Mouse (Mus musculus): ENCODE measurements around the gene App. TPM values are rescaled to one million over a fixed set of nuclear protein-coding genes. Genes with fewer than 3 reads are reported as not detected.
A peak's percentile ranks its signal among the peaks of the same experiment; 100 is the strongest.

Gene App
- polyA plus RNA-seq (2012; ENCODE audit: insufficient read depth, low replicate concordance): 2.5 and 8.9 TPM in 2 replicates

- Histone ChIP-seq H3K4me3 (replicated peaks) (peak within 1 kb of the TSS; percentile 95), H3K4me1 (peaks cover 17% of the 10 kb centered on the region), H3K36me3 (replicated peaks; ENCODE audit: low read length) (no peaks in the 10 kb centered on the region), H3K27me3 (replicated peaks) (peaks cover 35% of the 10 kb centered on the region), H3K9me3 (peaks cover 7% of the 10 kb centered on the region; the same call in 1 of the 2 replicates)
- TF ChIP-seq GATA1 (IDR thresholded peaks at IDR 0.05; ENCODE audit: borderline replicate concordance, low read length) (no peak), FLI1 (IDR thresholded peaks at IDR 0.05; ENCODE audit: low read length) (no peak)
These were observed at the start of gene App for GRCm38 (mm10) chr16:85173373-85174081. Gene App, minus strand, starts transcription at chr16:85173766.

- TF ChIP-seq GATA1 (IDR thresholded peaks at IDR 0.05; ENCODE audit: borderline replicate concordance, low read length): no peak
- TF ChIP-seq FLI1 (IDR thresholded peaks at IDR 0.05; ENCODE audit: low read length): no peak
- peaks cover 5% of the 10 kb centered on the region; the same call in 1 of the 2 replicates for H3K9me3 ChIP-seq
- no peaks in the 10 kb centered on the region for H3K36me3 ChIP-seq (replicated peaks; ENCODE audit: low read length)
- H3K4me1 ChIP-seq: no peaks in the 10 kb centered on the region
- H3K4me3 ChIP-seq (replicated peaks): no peak overlapping the region
- no peaks in the 10 kb centered on the region for H3K27me3 ChIP-seq (replicated peaks)
These were observed 42.3 kb upstream of the App start for GRCm38 (mm10) chr16:85215846-85216245.

- no peak overlapping the region for H3K4me3 ChIP-seq (replicated peaks)
- H3K9me3 ChIP-seq: peaks cover 5% of the 10 kb centered on the region; the same call in 1 of the 2 replicates
- TF ChIP-seq GATA1 (IDR thresholded peaks at IDR 0.05; ENCODE audit: borderline replicate concordance, low read length) (no peak), FLI1 (IDR thresholded peaks at IDR 0.05; ENCODE audit: low read length) (no peak)
- H3K4me1 ChIP-seq: no peaks in the 10 kb centered on the region
- no peaks in the 10 kb centered on the region for H3K27me3 ChIP-seq (replicated peaks)
- H3K36me3 ChIP-seq (replicated peaks; ENCODE audit: low read length): no peaks in the 10 kb centered on the region
These were observed 41.6 kb upstream of the App start for GRCm38 (mm10) chr16:85215173-85215572.

- Histone ChIP-seq H3K36me3 (replicated peaks; ENCODE audit: low read length) (no peaks in the 10 kb centered on the region), H3K9me3 (peaks cover 4% of the 10 kb centered on the region; the same call in 1 of the 2 replicates), H3K27me3 (replicated peaks) (no peaks in the 10 kb centered on the region), H3K4me1 (no peaks in the 10 kb centered on the region), H3K4me3 (replicated peaks) (no peak overlapping the region)
- no peak for TF ChIP-seq GATA1 (IDR thresholded peaks at IDR 0.05; ENCODE audit: borderline replicate concordance, low read length)
- TF ChIP-seq FLI1 (IDR thresholded peaks at IDR 0.05; ENCODE audit: low read length): no peak
These were observed 22.1 kb upstream of the App start for GRCm38 (mm10) chr16:85195622-85196021.

GRCm38 (mm10) chr16:85195167-85195566, 21.6 kb upstream of the App start:
- Histone ChIP-seq H3K4me1 (no peaks in the 10 kb centered on the region), H3K27me3 (replicated peaks) (no peaks in the 10 kb centered on the region), H3K4me3 (replicated peaks) (no peak overlapping the region), H3K36me3 (replicated peaks; ENCODE audit: low read length) (no peaks in the 10 kb centered on the region), H3K9me3 (peaks cover 4% of the 10 kb centered on the region; the same call in 1 of the 2 replicates)
- no peak for TF ChIP-seq FLI1 (IDR thresholded peaks at IDR 0.05; ENCODE audit: low read length)
- no peak for TF ChIP-seq GATA1 (IDR thresholded peaks at IDR 0.05; ENCODE audit: borderline replicate concordance, low read length)

- Histone ChIP-seq H3K36me3 (replicated peaks; ENCODE audit: low read length) (no peaks in the 10 kb centered on the region), H3K9me3 (no peaks in the 10 kb centered on the region), H3K4me1 (no peaks in the 10 kb centered on the region), H3K27me3 (replicated peaks) (no peaks in the 10 kb centered on the region), H3K4me3 (replicated peaks) (no peak overlapping the region)
- TF ChIP-seq FLI1 (IDR thresholded peaks at IDR 0.05; ENCODE audit: low read length) (no peak), GATA1 (IDR thresholded peaks at IDR 0.05; ENCODE audit: borderline replicate concordance, low read length) (no peak)
These were observed 7.9 kb upstream of the App start for GRCm38 (mm10) chr16:85181502-85181901.

GRCm38 (mm10) chr16:85180710-85181109, 7.1 kb upstream of the App start:
- TF ChIP-seq FLI1 (IDR thresholded peaks at IDR 0.05; ENCODE audit: low read length) (no peak), GATA1 (IDR thresholded peaks at IDR 0.05; ENCODE audit: borderline replicate concordance, low read length) (no peak)
- Histone ChIP-seq H3K27me3 (replicated peaks) (no peaks in the 10 kb centered on the region), H3K9me3 (no peaks in the 10 kb centered on the region), H3K4me3 (replicated peaks) (no peak overlapping the region), H3K36me3 (replicated peaks; ENCODE audit: low read length) (no peaks in the 10 kb centered on the region), H3K4me1 (no peaks in the 10 kb centered on the region)

GRCm38 (mm10) chr16:85176666-85177065, 3.1 kb upstream of the App start:
- no peak overlapping the region for H3K4me3 ChIP-seq (replicated peaks)
- H3K4me1 ChIP-seq: peaks cover 17% of the 10 kb centered on the region
- no peaks in the 10 kb centered on the region for H3K36me3 ChIP-seq (replicated peaks; ENCODE audit: low read length)
- TF ChIP-seq FLI1 (IDR thresholded peaks at IDR 0.05; ENCODE audit: low read length) (no peak), GATA1 (IDR thresholded peaks at IDR 0.05; ENCODE audit: borderline replicate concordance, low read length) (no peak)
- peaks cover 29% of the 10 kb centered on the region for H3K27me3 ChIP-seq (replicated peaks)
- peaks cover 7% of the 10 kb centered on the region; the same call in 1 of the 2 replicates for H3K9me3 ChIP-seq

GRCm38 (mm10) chr16:85172571-85173372, 794 bp downstream of the App start:
- H3K9me3 ChIP-seq: peaks cover 7% of the 10 kb centered on the region; the same call in 1 of the 2 replicates
- H3K4me1 ChIP-seq: peaks cover 17% of the 10 kb centered on the region
- H3K27me3 ChIP-seq (replicated peaks): peaks cover 35% of the 10 kb centered on the region
- no peaks in the 10 kb centered on the region for H3K36me3 ChIP-seq (replicated peaks; ENCODE audit: low read length)
- H3K4me3 ChIP-seq (replicated peaks): peak overlapping the region; percentile 95
- TF ChIP-seq FLI1 (IDR thresholded peaks at IDR 0.05; ENCODE audit: low read length) (no peak), GATA1 (IDR thresholded peaks at IDR 0.05; ENCODE audit: borderline replicate concordance, low read length) (no peak)

Data from megakaryocyte, embryonic 14.5 days (primary cell).